Mouse (Mus musculus) heart, adult 2 months (tissue): ENCODE data around the gene Adgb. TPM values are rescaled to one million over a fixed set of nuclear protein-coding genes. Genes with fewer than 3 reads are reported as not detected.

ENCODE experiments used
- DNase-seq, 2 experiments: peaks; one replicate each; pipeline ENCODE4 v3.0.0; 2021
- H3K27ac ChIP-seq: fragments of 200-600 bp; 2 replicates; pipeline ENCODE4 v1.8.1; 2022
- H3K27me3 ChIP-seq: fragments of 200-500 bp; 2 replicates; pipeline ENCODE4 v1.6.1; 2012; ENCODE audit warnings: mild to moderate bottlenecking, low read length, inconsistent platforms, mixed read lengths; ENCODE audit not compliant: control insufficient read depth, insufficient read depth
- H3K36me3 ChIP-seq: fragments of 200-500 bp; 2 replicates; pipeline ENCODE4 v1.6.1; 2012; ENCODE audit warnings: low read length, inconsistent platforms; ENCODE audit not compliant: control insufficient read depth, insufficient read depth
- H3K4me1 ChIP-seq: fragments of 200-500 bp; 2 replicates; pipeline ENCODE4 v1.6.1; 2011; ENCODE audit warnings: low read length; ENCODE audit not compliant: control insufficient read depth, insufficient read depth
- H3K4me3 ChIP-seq: fragments of 200-600 bp; 2 replicates; pipeline ENCODE4 v1.8.1; 2022
- H3K79me2 ChIP-seq: fragments of 200-500 bp; replicated peaks from 2 replicates; pipeline ENCODE4 v1.6.1; 2012; ENCODE audit warnings: mild to moderate bottlenecking, inconsistent platforms, low read length, moderate library complexity, mixed read lengths; ENCODE audit not compliant: control insufficient read depth, insufficient read depth
- H3K9ac ChIP-seq: fragments of 200-500 bp; 2 replicates; pipeline ENCODE4 v1.6.1; 2012; ENCODE audit warnings: low read depth, mild to moderate bottlenecking, control low read depth, inconsistent platforms, low read length, mixed read lengths
- CTCF ChIP-seq: fragments of 200-600 bp; IDR thresholded peaks from 2 replicates; pipeline ENCODE4 v1.8.1; 2022; ENCODE audit warnings: antibody characterized with exemption, mild to moderate bottlenecking, moderate library complexity
- EP300 ChIP-seq: fragments of 200-500 bp; IDR thresholded peaks from 2 replicates; pipeline ENCODE4 v1.6.1; 2011; ENCODE audit warnings: low read depth, low read length, control low read depth; ENCODE audit not compliant: insufficient read depth
- POLR2A ChIP-seq: fragments of 200-500 bp; IDR thresholded peaks from 2 replicates; pipeline ENCODE4 v1.6.1; 2011; ENCODE audit warnings: mild to moderate bottlenecking, low read depth, low read length, control low read depth; ENCODE audit not compliant: insufficient read depth
- WGBS: fragments of 180-500 bp; shearing (Covaris S2); methylation state at CpG from one replicate; pipeline ENCODE4 v1.1.7; 2018; 5-methylcytosine and 5-hydroxymethylcytosine counted together
- intact Hi-C: fragments of 180-260 bp; cut with DNase I; formaldehyde crosslinking; loops from one replicate; pipeline ENCODE4 v1.15.1; 2025
- polyA plus RNA-seq: library from polyadenylated mRNA; depleted of rRNA; stranded (reverse); fragments of >200 nt; gene quantifications from 2 replicates; pipeline ENCODE4 v1.2.3, GENCODE M21; 2012; rRNA removed
- total RNA-seq, 2 experiments: library from RNA; stranded (reverse); gene quantifications; 2 replicates each; pipeline ENCODE4 v1.2.3; 2021

Gene Adgb
- total and polyA plus RNA-seq, 3 experiments = 0.07 to 0.27 TPM; not detected in 1

DNA sequence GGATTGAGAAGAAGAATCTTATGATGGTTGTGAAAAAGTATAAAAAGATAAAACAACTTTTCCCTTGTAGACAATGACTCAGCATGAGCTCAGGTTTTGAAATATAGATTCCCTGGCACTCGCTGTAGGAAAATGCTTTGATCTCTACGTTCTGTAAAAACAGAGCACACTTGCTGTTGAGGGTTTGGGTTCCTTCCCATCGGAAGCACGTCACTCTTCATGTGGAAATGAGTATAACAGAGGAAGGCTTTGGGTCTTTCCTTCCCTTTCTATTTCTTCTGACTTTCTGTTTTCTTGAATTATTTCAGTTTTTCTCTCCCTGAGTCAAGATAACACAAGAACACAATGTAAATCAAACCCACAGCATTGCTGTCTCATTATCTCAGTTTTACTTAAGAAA lies 170.4 kb downstream of the Adgb start:
- Histone ChIP-seq H3K4me1 (peaks cover 2% of the 10 kb centered on the region; the same call in 1 of the 2 replicates), H3K36me3 (no peaks in the 10 kb centered on the region), H3K79me2 (no peaks in the 10 kb centered on the region), H3K4me3 (no peak overlapping the region), H3K27me3 (no peaks in the 10 kb centered on the region), H3K27ac (no peak overlapping the region), H3K9ac (no peak overlapping the region)
- WGBS = 42% methylated on average over 4 of the region's 4 CpGs
- DNase-seq = no peak
- intact Hi-C loops = no loop called here
- no peak for TF ChIP-seq EP300

DNA sequence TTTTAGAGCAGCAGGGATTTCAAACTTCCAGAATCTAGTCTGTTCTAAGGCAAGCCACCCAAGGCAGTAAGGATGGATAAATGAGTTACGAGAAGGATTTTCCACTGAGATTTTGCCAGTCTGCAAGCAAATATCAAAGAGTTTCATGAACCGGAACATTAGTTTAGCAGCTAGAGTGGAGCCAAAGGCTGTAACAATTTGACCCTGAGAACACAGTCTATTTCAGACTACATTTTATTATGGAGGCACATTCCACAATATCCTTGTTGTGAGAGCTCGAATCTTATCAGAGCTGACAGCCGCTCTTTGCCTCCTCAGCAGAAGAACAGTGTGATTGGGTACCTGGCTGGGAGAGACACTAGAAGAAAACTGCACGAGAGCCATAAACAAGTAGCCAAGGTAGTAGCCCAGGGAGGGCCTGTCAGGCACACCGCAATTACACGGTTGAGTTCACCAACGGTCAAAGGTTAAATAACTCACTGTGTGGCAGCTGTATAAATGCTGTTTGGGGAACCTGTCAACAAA lies 171.1 kb downstream of the Adgb start:
- H3K27me3 ChIP-seq = no peaks in the 10 kb centered on the region
- whole genome bisulfite sequencing = 39% methylated on average over 8 of the region's 8 CpGs
- no peak overlapping the region for H3K27ac ChIP-seq
- TF ChIP-seq EP300 = no peak
- TF ChIP-seq POLR2A = no peak
- TF ChIP-seq CTCF = no peak
- peaks cover 2% of the 10 kb centered on the region; the same call in 1 of the 2 replicates for H3K4me1 ChIP-seq
- intact Hi-C loops = no loop called here
- no peak for DNase-seq
- H3K9ac ChIP-seq = no peak overlapping the region
- no peak overlapping the region for H3K4me3 ChIP-seq
- no peaks in the 10 kb centered on the region for H3K79me2 ChIP-seq
- H3K36me3 ChIP-seq = no peaks in the 10 kb centered on the region

DNA sequence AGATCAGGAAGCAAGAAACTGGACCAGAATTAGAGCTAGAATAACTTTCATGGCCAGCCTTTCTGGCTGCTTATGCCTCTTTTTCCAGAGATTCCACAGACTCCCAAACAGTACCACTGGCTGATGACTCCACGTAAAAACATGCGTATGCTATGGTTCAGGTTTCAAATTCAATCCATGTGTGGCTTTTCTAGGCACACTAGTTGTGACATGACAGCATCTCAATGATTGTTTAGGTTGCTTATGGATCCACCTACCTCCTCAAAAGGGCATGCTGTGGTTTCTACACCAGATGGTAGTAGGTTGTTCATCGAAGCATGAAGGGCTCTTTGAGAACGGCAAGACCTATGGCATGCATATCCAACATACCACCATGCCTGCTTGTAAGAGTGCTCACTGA lies 172.1 kb downstream of the Adgb start:
- H3K27ac ChIP-seq = no peak overlapping the region
- 89% methylated on average over 4 of the region's 4 CpGs for WGBS
- H3K27me3 ChIP-seq = no peaks in the 10 kb centered on the region
- intact Hi-C loops = no loop called here
- no peaks in the 10 kb centered on the region for H3K36me3 ChIP-seq
- no peaks in the 10 kb centered on the region for H3K79me2 ChIP-seq
- no peak overlapping the region for H3K9ac ChIP-seq
- no peak overlapping the region for H3K4me3 ChIP-seq
- no peak for DNase-seq
- H3K4me1 ChIP-seq = peaks cover 2% of the 10 kb centered on the region; the same call in 1 of the 2 replicates
- TF ChIP-seq POLR2A = no peak

DNA sequence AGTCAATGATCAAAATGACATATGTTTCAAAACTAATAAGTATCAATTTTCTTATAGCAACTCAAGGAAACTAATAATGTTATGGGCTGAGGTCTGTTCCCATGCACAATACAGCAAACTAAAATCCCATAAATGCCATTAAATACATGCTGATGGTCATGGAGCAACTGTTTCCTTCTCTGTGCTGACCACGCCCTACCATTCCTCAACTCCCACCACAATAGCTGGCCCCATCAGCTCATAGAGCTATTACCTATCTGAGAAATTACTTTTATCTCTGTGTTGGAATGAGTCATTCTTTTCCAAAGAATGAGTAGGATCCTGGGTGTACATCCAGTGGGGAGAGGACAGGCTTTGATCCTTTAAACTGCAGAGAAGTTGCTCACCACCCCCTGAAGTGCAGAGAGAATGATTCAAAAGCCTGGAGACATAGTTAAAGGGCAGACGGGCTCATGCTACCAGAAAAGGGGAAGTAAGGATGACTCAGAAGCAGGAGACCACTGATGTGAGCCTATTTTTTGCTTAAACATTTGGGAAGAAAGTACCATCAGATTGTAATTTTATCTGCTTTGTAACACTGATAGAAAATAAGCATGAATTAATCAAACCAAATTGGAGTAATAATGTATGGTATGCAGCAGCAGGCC lies 184.8 kb downstream of the Adgb start:
- 69% methylated on average over 2 of the region's 2 CpGs for WGBS
- Histone ChIP-seq H3K79me2 (no peaks in the 10 kb centered on the region), H3K27me3 (no peaks in the 10 kb centered on the region), H3K27ac (no peak overlapping the region), H3K36me3 (no peaks in the 10 kb centered on the region), H3K4me3 (no peak overlapping the region), H3K9ac (no peak overlapping the region), H3K4me1 (no peaks in the 10 kb centered on the region)
- DNase-seq = no peak
- intact Hi-C loops = no loop called here
- no peak for TF ChIP-seq CTCF
- TF ChIP-seq POLR2A = no peak
- no peak for TF ChIP-seq EP300

Other genes starting within 250 kb of the Adgb start
- 1 to 10 TPM; 1.4 to 1.6 TPM for gene Rab32, start 85.9 kb upstream of the Adgb start, total RNA-seq
- 1.6 and 1.9 TPM in 2 replicates for gene Rab32, start 85.9 kb upstream of the Adgb start, polyA plus RNA-seq
- gene Gm10944, start 209.0 kb upstream of the Adgb start, total RNA-seq = not detected
- gene Gm10944, start 209.0 kb upstream of the Adgb start, polyA plus RNA-seq = not detected in 2 replicates